Mouse (Mus musculus): ENCODE measurements around the gene Trim8. TPM values are rescaled to one million over a fixed set of nuclear protein-coding genes. Genes with fewer than 3 reads are reported as not detected.

Trim8 gene
- polyA plus RNA-seq, 1 experiment from 2014 or later = 31.6 TPM

DNA sequence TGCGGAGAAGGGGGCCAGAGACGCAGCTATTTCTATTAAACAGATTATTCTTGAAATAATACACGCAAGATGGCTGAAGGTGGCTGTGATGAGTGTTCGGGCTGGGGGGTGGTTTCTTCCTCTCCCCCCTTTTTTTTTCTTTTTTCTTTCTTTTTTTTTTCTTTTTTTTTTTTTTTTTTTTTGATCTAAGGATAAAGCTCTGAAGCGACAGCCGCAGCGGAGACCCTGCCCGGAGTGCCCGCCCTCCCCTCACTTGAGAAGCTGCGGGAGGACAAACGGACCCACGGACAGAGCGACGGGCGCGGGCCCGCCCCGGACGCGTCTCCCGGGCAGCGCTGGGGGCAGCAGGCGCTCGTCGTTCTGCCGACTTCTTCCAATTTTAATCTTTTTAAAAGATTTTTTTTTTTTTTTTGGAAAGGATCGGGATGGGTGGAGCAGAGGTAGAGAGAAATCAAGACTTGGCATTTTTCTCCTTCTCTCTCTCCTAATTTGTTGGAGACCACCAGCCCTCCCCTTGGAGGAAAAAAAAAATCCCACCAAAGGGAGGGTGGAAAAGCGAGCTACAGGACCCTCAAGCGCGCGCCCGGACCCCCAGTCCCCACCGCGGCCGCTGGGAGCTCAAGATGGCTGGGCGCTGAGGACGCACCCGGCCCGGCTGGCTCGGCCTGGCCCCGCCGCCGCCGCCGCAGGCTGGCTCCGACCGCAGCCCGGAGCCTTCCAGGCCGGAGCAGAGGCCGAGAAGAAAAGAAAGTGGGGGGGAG, 741 bp upstream of the Trim8 start:
- peak overlapping the region; percentile 100 for H3K27ac ChIP-seq
- H3K4me1 ChIP-seq (replicated peaks) = peaks cover 20% of the 10 kb centered on the region
- H3K9ac ChIP-seq = peak overlapping the region; percentile 99
- WGBS = 0% methylated on average over 39 of the region's 50 CpGs
- H3K36me3 ChIP-seq = peaks cover 4% of the 10 kb centered on the region; the same call in 1 of the 2 replicates
- H3K4me3 ChIP-seq = peak overlapping the region; percentile 99
- H3K4me2 ChIP-seq = peak overlapping the region; percentile 93
- ATAC-seq (ENCODE audit: low FRiP score) = peak; percentile 6; the same call in 1 of the 2 replicates
- H3K27me3 ChIP-seq = no peaks in the 10 kb centered on the region
- no peaks in the 10 kb centered on the region for H3K9me3 ChIP-seq

DNA sequence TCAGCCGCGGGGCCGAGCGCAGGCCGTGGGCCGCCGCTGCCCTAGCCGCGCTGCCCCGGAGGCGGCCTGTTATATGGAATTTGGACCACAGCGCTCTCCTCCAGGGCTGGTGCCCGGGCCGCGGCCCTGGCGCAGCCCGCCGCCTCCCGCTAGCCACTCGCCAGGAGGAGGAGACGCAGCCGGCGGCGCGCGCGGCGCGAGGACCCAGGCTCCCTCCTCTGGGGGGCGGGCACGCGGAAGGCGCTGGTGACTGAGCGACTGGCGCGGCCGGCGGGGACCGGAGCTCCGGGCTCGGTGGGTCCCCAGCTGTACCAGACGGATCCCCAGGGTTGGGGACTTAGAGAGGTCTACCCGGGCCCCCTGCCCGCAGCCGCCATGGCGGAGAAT, 560 bp downstream of the Trim8 start:
- Histone ChIP-seq H3K9me3 (no peaks in the 10 kb centered on the region), H3K4me2 (peak overlapping the region; percentile 93), H3K4me1 (replicated peaks) (peaks cover 33% of the 10 kb centered on the region), H3K9ac (peak overlapping the region; percentile 99), H3K4me3 (peak overlapping the region; percentile 99), H3K27ac (peak overlapping the region; percentile 100), H3K36me3 (peaks cover 12% of the 10 kb centered on the region), H3K27me3 (no peaks in the 10 kb centered on the region)
- WGBS = under 1% methylated on average over 43 of the region's 46 CpGs
- ATAC-seq (ENCODE audit: low FRiP score) = no peak

DNA sequence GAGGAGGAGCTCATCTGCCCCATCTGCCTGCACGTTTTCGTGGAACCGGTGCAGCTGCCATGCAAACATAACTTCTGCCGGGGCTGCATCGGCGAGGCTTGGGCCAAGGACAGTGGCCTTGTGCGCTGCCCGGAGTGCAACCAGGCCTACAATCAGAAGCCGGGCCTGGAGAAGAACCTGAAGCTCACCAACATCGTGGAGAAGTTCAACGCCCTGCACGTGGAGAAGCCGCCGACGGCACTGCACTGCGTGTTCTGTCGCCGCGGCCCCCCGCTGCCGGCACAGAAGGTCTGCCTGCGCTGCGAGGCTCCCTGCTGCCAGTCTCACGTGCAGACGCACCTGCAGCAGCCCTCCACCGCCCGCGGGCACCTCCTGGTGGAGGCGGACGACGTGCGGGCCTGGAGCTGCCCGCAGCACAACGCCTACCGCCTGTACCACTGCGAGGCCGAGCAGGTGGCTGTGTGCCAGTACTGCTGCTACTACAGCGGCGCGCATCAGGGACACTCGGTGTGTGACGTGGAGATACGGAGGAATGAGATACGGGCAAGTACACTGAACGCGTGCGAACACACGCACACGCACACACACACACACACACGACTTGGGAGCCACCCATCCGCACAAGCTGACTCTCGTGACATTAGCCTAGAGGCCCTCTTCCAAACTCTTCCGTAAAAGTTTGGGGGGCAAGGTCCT, 1.1 kb downstream of the Trim8 start:
- no peaks in the 10 kb centered on the region for H3K9me3 ChIP-seq
- no peaks in the 10 kb centered on the region for H3K27me3 ChIP-seq
- under 1% methylated on average over 53 of the region's 53 CpGs for WGBS
- H3K4me3 ChIP-seq = peak overlapping the region; percentile 99
- H3K36me3 ChIP-seq = peaks cover 17% of the 10 kb centered on the region
- H3K4me1 ChIP-seq (replicated peaks) = peaks cover 39% of the 10 kb centered on the region
- H3K27ac ChIP-seq = peak overlapping the region; percentile 100
- no peak for ATAC-seq (ENCODE audit: low FRiP score)
- peak overlapping the region; percentile 93 for H3K4me2 ChIP-seq
- peak overlapping the region; percentile 99 for H3K9ac ChIP-seq

DNA sequence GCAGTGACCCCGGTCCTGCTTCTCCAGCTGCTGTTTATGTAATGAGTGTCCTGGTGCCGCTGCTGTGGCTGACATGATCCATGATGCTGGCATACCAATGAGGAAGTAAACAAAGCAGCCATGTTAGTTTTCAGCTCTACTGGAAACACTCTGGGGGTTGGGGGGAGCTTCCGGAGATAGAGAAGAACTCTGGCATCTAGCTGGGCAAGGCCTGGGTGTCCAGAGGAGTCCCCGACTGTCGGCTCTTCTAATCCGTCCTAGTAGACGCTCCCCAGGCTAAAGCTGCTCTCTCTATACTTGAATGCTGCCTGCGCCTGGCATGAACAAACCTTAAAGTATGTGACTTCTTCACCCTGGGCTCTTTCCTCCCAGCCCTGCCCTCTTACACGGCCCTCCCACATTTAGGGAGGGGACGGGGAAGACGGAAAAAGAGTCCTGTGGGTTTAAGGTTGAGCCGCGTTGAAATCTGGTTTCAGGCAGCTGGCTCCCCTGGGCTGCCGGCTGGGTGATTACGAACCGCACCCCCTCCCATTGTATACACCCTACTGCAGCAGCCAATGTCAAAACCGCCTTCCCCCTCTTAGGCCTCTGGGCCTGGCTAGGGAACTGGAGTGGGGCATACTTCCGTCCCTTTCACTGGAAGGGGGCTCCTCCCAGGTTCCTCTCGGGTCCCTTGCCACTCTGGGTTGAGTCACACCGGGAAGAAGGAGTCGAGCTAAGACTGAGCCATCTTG, 2.0 kb downstream of the Trim8 start:
- Histone ChIP-seq H3K27me3 (no peaks in the 10 kb centered on the region), H3K9ac (peak overlapping the region; percentile 99), H3K27ac (peak overlapping the region; percentile 100), H3K9me3 (no peaks in the 10 kb centered on the region), H3K4me1 (replicated peaks) (peaks cover 48% of the 10 kb centered on the region), H3K4me3 (peak overlapping the region; percentile 99), H3K4me2 (peak overlapping the region; percentile 93), H3K36me3 (peaks cover 25% of the 10 kb centered on the region)
- ATAC-seq (ENCODE audit: low FRiP score) = 0 out of 2 replicates have a peak, but pooled peaks have one; percentile 7
- WGBS = under 1% methylated on average over 21 of the region's 21 CpGs

DNA sequence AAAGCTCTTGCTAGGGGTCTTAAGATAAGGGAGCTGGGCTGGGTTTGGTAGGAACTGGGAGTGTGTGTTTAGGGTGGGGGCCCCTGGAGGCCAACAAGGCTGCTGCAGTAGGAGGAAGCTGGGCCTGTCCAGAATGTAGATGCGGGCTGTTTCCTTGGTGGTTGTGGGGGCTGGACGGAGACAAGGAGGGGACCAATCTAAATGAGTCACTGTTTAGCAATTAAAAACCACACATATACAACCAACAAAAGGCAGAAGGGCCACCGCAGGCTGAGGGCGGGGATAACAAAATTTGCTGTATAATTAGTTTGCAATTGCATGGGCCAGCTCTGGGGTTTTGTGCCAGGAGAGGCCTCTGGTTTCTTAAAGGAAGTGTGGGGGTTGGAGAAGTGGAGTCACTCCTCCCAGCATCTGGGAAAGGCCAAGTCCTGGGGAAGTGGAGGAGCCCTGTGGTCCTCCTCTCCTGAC, 2.6 kb downstream of the Trim8 start:
- peaks cover 51% of the 10 kb centered on the region for H3K4me1 ChIP-seq (replicated peaks)
- 0% methylated on average over 4 of the region's 4 CpGs for WGBS

DNA sequence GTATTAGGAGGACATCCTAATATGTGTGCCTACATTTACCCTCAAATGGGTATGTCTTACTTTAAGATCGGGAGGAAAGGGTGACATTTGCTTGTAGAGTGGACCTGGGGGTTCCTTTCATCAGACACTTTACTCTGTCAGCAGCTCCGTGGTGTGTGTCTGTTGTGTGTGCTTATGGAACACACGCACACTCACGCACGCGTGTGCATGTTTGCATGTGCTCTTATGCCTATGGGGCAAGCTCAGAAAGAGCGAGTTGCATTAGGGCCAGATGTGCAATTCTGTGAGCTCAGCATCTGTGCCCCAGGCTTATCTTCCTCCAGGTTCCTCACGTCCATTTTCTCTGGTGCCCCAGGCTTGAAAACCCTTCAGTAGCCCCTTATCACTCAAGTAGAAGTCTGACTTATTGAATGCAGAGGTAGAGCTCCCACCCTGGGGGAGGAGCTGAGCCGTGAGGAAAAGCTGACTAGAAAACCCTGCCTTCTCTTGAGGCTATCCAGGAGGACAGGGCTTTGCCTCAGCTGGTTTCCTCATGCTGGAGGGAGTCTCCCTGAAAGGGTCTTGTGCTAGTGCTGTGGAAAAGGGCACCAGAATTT, 3.4 kb downstream of the Trim8 start:
- peak overlapping the region; percentile 99 for H3K9ac ChIP-seq
- ATAC-seq (ENCODE audit: low FRiP score) = no peak
- no peaks in the 10 kb centered on the region for H3K9me3 ChIP-seq
- peak overlapping the region; percentile 100 for H3K27ac ChIP-seq
- H3K4me2 ChIP-seq = peak overlapping the region; percentile 93
- H3K27me3 ChIP-seq = no peaks in the 10 kb centered on the region
- H3K36me3 ChIP-seq = peaks cover 39% of the 10 kb centered on the region
- H3K4me3 ChIP-seq = peak overlapping the region; percentile 99
- peaks cover 59% of the 10 kb centered on the region for H3K4me1 ChIP-seq (replicated peaks)
- 40% methylated on average over 9 of the region's 9 CpGs for WGBS

More for the DNA sequence above, 2.6 kb downstream of the Trim8 start:
- no peaks in the 10 kb centered on the region for H3K9me3 ChIP-seq
- H3K27me3 ChIP-seq = no peaks in the 10 kb centered on the region
- peak overlapping the region; percentile 93 for H3K4me2 ChIP-seq
- peak overlapping the region; percentile 99 for H3K9ac ChIP-seq
- H3K36me3 ChIP-seq = peaks cover 31% of the 10 kb centered on the region
- ATAC-seq (ENCODE audit: low FRiP score) = no peak
- peak overlapping the region; percentile 100 for H3K27ac ChIP-seq
- H3K4me3 ChIP-seq = peak overlapping the region; percentile 99

DNA sequence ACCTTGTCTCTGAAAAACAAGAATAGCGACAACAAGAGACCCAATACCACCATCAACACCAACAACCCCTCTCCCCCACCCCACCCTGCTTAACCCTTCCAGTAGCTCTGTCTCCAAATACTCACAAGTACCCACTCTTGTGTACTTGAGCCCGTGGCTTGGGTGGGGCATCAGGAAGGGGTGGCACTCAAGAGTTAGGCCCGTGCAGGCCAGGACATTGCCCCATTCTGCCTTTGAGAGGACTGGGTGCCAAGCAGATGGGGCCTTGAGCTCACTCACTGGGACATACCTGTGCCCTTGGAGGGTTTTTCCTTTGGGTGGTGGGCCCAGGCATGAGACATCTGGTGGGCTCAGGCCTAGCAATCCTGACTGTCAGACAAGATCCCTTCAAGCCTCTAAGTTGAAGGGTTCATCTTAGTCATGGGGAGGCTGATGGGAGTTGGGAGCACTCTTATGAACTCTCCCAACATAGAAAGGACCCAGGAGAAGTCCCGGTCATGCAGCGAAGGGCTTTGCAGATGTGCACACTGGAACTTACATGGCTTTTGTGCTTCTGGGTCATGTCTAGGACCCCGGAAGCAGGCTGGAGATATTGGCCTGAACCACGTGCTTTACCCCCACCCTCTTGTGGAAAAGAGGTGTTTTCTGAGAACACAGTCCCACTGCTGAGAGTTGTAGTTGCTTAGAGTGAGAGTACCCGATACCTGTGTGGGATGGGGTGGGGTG, 4.3 kb downstream of the Trim8 start:
- Histone ChIP-seq H3K27ac (peak overlapping the region; percentile 100; the same call in 1 of the 2 replicates), H3K36me3 (peaks cover 46% of the 10 kb centered on the region), H3K27me3 (no peaks in the 10 kb centered on the region), H3K4me2 (peak overlapping the region; percentile 93), H3K4me1 (replicated peaks) (peaks cover 67% of the 10 kb centered on the region), H3K9me3 (no peaks in the 10 kb centered on the region), H3K9ac (peak overlapping the region; percentile 99), H3K4me3 (peak overlapping the region; percentile 99)
- WGBS = 66% methylated on average over 8 of the region's 8 CpGs
- no peak for ATAC-seq (ENCODE audit: low FRiP score)

DNA sequence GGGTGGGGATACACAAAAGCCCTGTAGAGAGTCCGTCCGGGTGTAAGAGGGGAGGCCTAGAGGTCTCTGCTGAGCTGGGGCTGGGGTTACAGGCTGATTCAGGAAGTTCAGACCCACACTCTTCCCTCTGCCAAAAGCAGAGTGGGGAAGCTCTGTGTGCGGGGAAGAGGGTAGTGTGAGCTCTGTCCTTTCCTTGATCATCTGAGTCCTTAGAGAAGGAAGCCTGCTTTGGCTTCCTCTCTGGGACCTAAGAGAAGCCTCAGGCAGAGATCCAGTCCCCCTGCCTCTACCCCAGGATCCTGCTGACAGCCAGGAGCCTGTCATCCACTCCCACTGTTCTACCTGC, 4.8 kb downstream of the Trim8 start:
- Histone ChIP-seq H3K4me1 (replicated peaks) (peaks cover 72% of the 10 kb centered on the region), H3K27me3 (no peaks in the 10 kb centered on the region), H3K9me3 (no peaks in the 10 kb centered on the region), H3K9ac (peak overlapping the region; percentile 99), H3K4me3 (peak overlapping the region; percentile 99), H3K4me2 (peak overlapping the region; percentile 93), H3K27ac (peak overlapping the region; percentile 94), H3K36me3 (peaks cover 49% of the 10 kb centered on the region)
- ATAC-seq (ENCODE audit: low FRiP score) = no peak
- WGBS = 33% methylated on average over 3 of the region's 3 CpGs

DNA sequence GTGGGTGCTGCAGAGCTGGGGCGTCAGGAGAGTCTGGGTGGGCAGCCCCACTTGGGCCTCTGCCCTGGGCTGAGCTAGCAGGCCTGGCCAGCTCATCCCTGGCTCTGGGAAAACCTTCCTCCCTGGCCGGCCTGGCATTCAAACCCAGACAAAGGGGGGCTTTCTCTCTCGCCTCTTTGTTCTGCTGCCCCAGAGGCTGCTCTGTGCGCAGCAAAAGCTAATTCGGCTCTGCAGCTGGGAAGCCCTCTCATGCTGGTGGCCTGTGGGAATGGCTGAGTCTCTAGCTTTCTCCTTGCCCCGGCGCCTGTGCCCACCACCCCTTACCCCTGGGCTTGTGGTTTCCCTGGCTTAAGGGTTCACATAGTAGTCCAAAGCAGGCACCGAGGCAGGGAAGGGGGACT, 5.7 kb downstream of the Trim8 start:
- Histone ChIP-seq H3K4me3 (peak overlapping the region; percentile 99), H3K36me3 (peaks cover 57% of the 10 kb centered on the region), H3K9ac (peak overlapping the region; percentile 99), H3K4me2 (peak overlapping the region; percentile 93), H3K27ac (peak overlapping the region; percentile 94), H3K9me3 (no peaks in the 10 kb centered on the region), H3K4me1 (replicated peaks) (peaks cover 80% of the 10 kb centered on the region), H3K27me3 (no peaks in the 10 kb centered on the region)
- 20% methylated on average over 8 of the region's 8 CpGs for WGBS
- peak; percentile 9; the same call in 1 of the 2 replicates for ATAC-seq (ENCODE audit: low FRiP score)

DNA sequence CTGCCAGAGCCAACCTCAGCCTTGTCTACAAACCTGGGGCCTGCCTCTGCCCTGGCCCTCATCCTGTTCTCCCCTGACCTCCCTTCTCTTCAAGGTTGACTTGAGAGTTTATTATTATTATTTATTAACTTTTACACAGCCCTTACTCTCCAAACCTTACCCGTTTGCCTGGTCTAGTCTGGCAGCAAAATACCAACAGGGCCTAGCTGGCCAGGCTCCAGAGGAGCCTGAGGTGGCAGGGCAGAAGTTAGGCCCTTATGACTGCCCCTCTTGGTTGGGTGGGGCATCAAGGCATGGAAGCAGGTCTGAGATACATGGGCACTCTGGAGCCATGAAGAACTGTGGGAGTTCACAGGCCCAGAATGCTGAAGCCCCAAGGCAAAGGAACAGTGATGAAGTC, 6.3 kb downstream of the Trim8 start:
- Histone ChIP-seq H3K9ac (peak overlapping the region; percentile 99), H3K4me1 (replicated peaks) (peaks cover 80% of the 10 kb centered on the region), H3K36me3 (peaks cover 63% of the 10 kb centered on the region), H3K4me3 (peak overlapping the region; percentile 99), H3K9me3 (no peaks in the 10 kb centered on the region), H3K27ac (peak overlapping the region; percentile 94), H3K27me3 (no peaks in the 10 kb centered on the region), H3K4me2 (peak overlapping the region; percentile 93)
- 83% methylated on average over 1 of the region's 1 CpGs for WGBS
- ATAC-seq (ENCODE audit: low FRiP score) = no peak

DNA sequence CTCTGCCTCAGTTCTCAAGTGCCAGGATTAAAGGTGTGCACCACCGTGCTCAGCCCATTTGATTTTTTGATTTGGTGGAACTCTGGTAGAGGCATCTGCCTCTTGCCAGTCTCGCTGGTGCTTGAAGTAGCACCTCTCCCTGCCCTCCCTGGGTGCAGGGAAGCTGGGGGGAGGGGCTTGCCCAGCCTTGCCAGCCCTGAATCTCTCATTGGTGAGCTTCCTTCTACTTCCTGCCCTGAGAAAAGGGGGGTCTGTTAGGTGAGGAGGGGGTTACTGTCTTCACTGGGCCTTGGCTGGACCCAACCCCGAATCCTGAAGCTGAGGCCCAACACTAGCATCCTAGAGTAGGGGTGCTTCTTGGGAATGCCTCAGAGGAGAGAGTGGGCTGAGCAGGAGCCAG, 7.2 kb downstream of the Trim8 start:
- peak overlapping the region; percentile 99 for H3K9ac ChIP-seq
- H3K36me3 ChIP-seq = peaks cover 73% of the 10 kb centered on the region
- peak overlapping the region; percentile 93 for H3K4me2 ChIP-seq
- H3K4me1 ChIP-seq (replicated peaks) = peaks cover 80% of the 10 kb centered on the region
- ATAC-seq (ENCODE audit: low FRiP score) = no peak
- no peaks in the 10 kb centered on the region for H3K27me3 ChIP-seq
- H3K9me3 ChIP-seq = no peaks in the 10 kb centered on the region
- WGBS = 73% methylated on average over 3 of the region's 3 CpGs
- peak overlapping the region; percentile 94 for H3K27ac ChIP-seq
- H3K4me3 ChIP-seq = no peak overlapping the region
